10 mouse cellular contexts compared by ENCODE assay signal in genomic region chr7:24850162-24850561, GRCm38 (mm10). TPM values are rescaled to one million over a fixed set of nuclear protein-coding genes. Genes with fewer than 3 reads are reported as not detected.
DNase-seq lines count a peak whose midpoint lies in the region; ATAC-seq lines count a peak whose summit lies in the region.
"Had no signal": no experiment of that assay in that cellular context is flagged by ENCODE, and none has a peak within 500 bp of the region (broad histone marks: within the 10 kb centered on the region; RNA-seq: fewer than 3 reads in every experiment).

No protein-coding gene starts in this region.

- no peaks in the 10 kb centered on the region for H3K36me3 ChIP-seq in forebrain, embryonic 12.5 days (replicated peaks)
- H3K36me3 ChIP-seq in forebrain, embryonic 16.5 days (ENCODE audit: control insufficient read depth, insufficient read depth), result no peaks in the 10 kb centered on the region
- H3K36me3 ChIP-seq: embryonic facial prominence, embryonic 12.5 days had no signal

- H3K27ac ChIP-seq in forebrain, embryonic 12.5 days, result 0 out of 2 replicates have a peak overlapping the region, but pooled peaks have one; percentile 43
- H3K27ac ChIP-seq in forebrain, embryonic 16.5 days (ENCODE audit: low read length), result no peak overlapping the region
- H3K27ac ChIP-seq: embryonic facial prominence, embryonic 12.5 days; layer of hippocampus, adult 2 months had no signal

- H3K4me2 ChIP-seq in forebrain, embryonic 12.5 days, result no peak overlapping the region
- H3K4me2 ChIP-seq in forebrain, embryonic 16.5 days (ENCODE audit: low read length), result no peak overlapping the region
- H3K4me2 ChIP-seq: embryonic facial prominence, embryonic 12.5 days had no signal

- H3K27me3 ChIP-seq in forebrain, embryonic 12.5 days, result no peaks in the 10 kb centered on the region
- no peaks in the 10 kb centered on the region for H3K27me3 ChIP-seq in forebrain, embryonic 16.5 days (replicated peaks; ENCODE audit: control insufficient read depth, insufficient read depth, low read length)
- H3K27me3 ChIP-seq: embryonic facial prominence, embryonic 12.5 days had no signal

- WGBS in forebrain, embryonic 12.5 days, result 30% methylated on average over 5 of the region's 5 CpGs
- 32% methylated on average over 5 of the region's 5 CpGs for WGBS in forebrain, embryonic 16.5 days

- DNase-seq in right cerebral cortex, adult 18-20 months, result peak; percentile 87
- no peak for DNase-seq in right cerebral cortex, postnatal 4 days
- DNase-seq in left cerebral cortex, postnatal 14 days (ENCODE audit: low spot score in 2 of 2), result peak; percentile 62 to 82
- no peak for DNase-seq in adrenal gland, postnatal 25 days
- DNase-seq in cerebellum, adult 9-10 months, result no peak

- H3K4me1 ChIP-seq in forebrain, embryonic 12.5 days, result peaks cover 8% of the 10 kb centered on the region
- peaks cover 4% of the 10 kb centered on the region; the same call in 1 of the 2 replicates for H3K4me1 ChIP-seq in forebrain, embryonic 16.5 days (replicated peaks; ENCODE audit: control insufficient read depth, insufficient read depth, low read length)

- H3K9ac ChIP-seq in forebrain, embryonic 12.5 days, result no peak overlapping the region
- no peak overlapping the region for H3K9ac ChIP-seq in forebrain, embryonic 16.5 days (replicated peaks; ENCODE audit: low read depth, low read length)
- H3K9ac ChIP-seq: embryonic facial prominence, embryonic 12.5 days had no signal

- no peak overlapping the region for H3K4me3 ChIP-seq in forebrain, embryonic 12.5 days (replicated peaks)
- no peak overlapping the region for H3K4me3 ChIP-seq in forebrain, embryonic 16.5 days (replicated peaks; ENCODE audit: low read length)
- H3K4me3 ChIP-seq: embryonic facial prominence, embryonic 12.5 days; layer of hippocampus, adult 2 months had no signal

- intact Hi-C loops in left cerebral cortex, postnatal 14 days (cut with DNase I), result no loop called here

- no peak for ATAC-seq in forebrain, embryonic 12.5 days (ENCODE audit: low FRiP score)
- no peak for ATAC-seq in forebrain, embryonic 16.5 days
- ATAC-seq in megakaryocyte progenitor cell, adult 5-6 weeks (replicated peaks; ENCODE audit: poor library complexity), result no peak

- no peaks in the 10 kb centered on the region for H3K9me3 ChIP-seq in forebrain, embryonic 12.5 days
- H3K9me3 ChIP-seq in forebrain, embryonic 16.5 days (ENCODE audit: control insufficient read depth, low read length), result no peaks in the 10 kb centered on the region
- H3K9me3 ChIP-seq: embryonic facial prominence, embryonic 12.5 days had no signal

RNA-seq across cellular contexts. Expression of gene Gm9844, which starts 11.9 kb away (rescaled TPM):
- 24.7 and 28.6 TPM in 2 replicates for polyA plus RNA-seq in forebrain, embryonic 12.5 days (2016; fragmentation: Nextera tagmentation; extraction: Ambion mirVana)
- polyA plus RNA-seq in forebrain, embryonic 16.5 days (2015; fragmentation: Nextera tagmentation; extraction: Ambion mirVana), result 23.0 and 28.5 TPM in 2 replicates
- not detected for total RNA-seq in left cerebral cortex, postnatal 14 days (2021)
- 1.2 and 1.5 TPM in 2 replicates for total RNA-seq in megakaryocyte progenitor cell, adult 5-6 weeks (2015)
- 6.0 and 6.6 TPM in 2 replicates for total RNA-seq in megakaryocyte progenitor cell, adult 5-6 weeks (2017)
- total RNA-seq in adrenal gland, postnatal 25 days (2021), result 0.94 TPM in 1 of 2 replicates, not detected in the other

RNA-seq across cellular contexts. Expression of gene Lypd4, which starts 19.6 kb away (rescaled TPM):
- polyA plus RNA-seq in forebrain, embryonic 12.5 days (2016; fragmentation: Nextera tagmentation; extraction: Ambion mirVana), result not detected in 2 replicates
- polyA plus RNA-seq in forebrain, embryonic 16.5 days (2015; fragmentation: Nextera tagmentation; extraction: Ambion mirVana), result not detected in 2 replicates
- not detected for total RNA-seq in left cerebral cortex, postnatal 14 days (2021)
- not detected in 2 replicates for total RNA-seq in megakaryocyte progenitor cell, adult 5-6 weeks (2015)
- total RNA-seq in megakaryocyte progenitor cell, adult 5-6 weeks (2017), result not detected in 2 replicates
- not detected in 2 replicates for total RNA-seq in adrenal gland, postnatal 25 days (2021)
- total RNA-seq: layer of hippocampus, adult 2 months had no signal
- polyA plus RNA-seq: embryonic facial prominence, embryonic 12.5 days had no signal

RNA-seq across cellular contexts. Expression of gene Dmrtc2, which starts 19.7 kb away (rescaled TPM):
- 0.24 TPM in 1 of 2 replicates, not detected in the other for polyA plus RNA-seq in forebrain, embryonic 12.5 days (2016; fragmentation: Nextera tagmentation; extraction: Ambion mirVana)
- not detected in 2 replicates for polyA plus RNA-seq in forebrain, embryonic 16.5 days (2015; fragmentation: Nextera tagmentation; extraction: Ambion mirVana)
- total RNA-seq in left cerebral cortex, postnatal 14 days (2021), result not detected
- total RNA-seq in megakaryocyte progenitor cell, adult 5-6 weeks (2015), result not detected in 2 replicates
- total RNA-seq in megakaryocyte progenitor cell, adult 5-6 weeks (2017), result not detected in 2 replicates
- total RNA-seq in adrenal gland, postnatal 25 days (2021), result not detected in 2 replicates
- total RNA-seq: layer of hippocampus, adult 2 months had no signal
- polyA plus RNA-seq: embryonic facial prominence, embryonic 12.5 days had no signal

RNA-seq across cellular contexts. Expression of gene Rps19, which starts 34.0 kb away (rescaled TPM):
- 1,399 and 1,518 TPM in 2 replicates for polyA plus RNA-seq in forebrain, embryonic 12.5 days (2016; fragmentation: Nextera tagmentation; extraction: Ambion mirVana)
- 1,290 and 1,309 TPM in 2 replicates for polyA plus RNA-seq in forebrain, embryonic 16.5 days (2015; fragmentation: Nextera tagmentation; extraction: Ambion mirVana)
- 100 to 1,000 TPM; 421 to 431 TPM for total RNA-seq in left cerebral cortex, postnatal 14 days (2021)
- 2,965 and 3,011 TPM in 2 replicates for total RNA-seq in megakaryocyte progenitor cell, adult 5-6 weeks (2015)
- 1,012 and 1,228 TPM in 2 replicates for total RNA-seq in megakaryocyte progenitor cell, adult 5-6 weeks (2017)
- total RNA-seq in adrenal gland, postnatal 25 days (2021), result 564 and 876 TPM in 2 replicates

RNA-seq across cellular contexts. Expression of gene Cd79a, which starts 47.0 kb away (rescaled TPM):
- 0.22 TPM in 1 of 2 replicates, not detected in the other for polyA plus RNA-seq in forebrain, embryonic 12.5 days (2016; fragmentation: Nextera tagmentation; extraction: Ambion mirVana)
- 0.16 and 0.19 TPM in 2 replicates for polyA plus RNA-seq in forebrain, embryonic 16.5 days (2015; fragmentation: Nextera tagmentation; extraction: Ambion mirVana)
- under 1 TPM in 1 of 2 experiments, not detected in 1; 0.55 TPM for total RNA-seq in left cerebral cortex, postnatal 14 days (2021)
- 0.34 and 0.35 TPM in 2 replicates for total RNA-seq in megakaryocyte progenitor cell, adult 5-6 weeks (2015)
- total RNA-seq in megakaryocyte progenitor cell, adult 5-6 weeks (2017), result 0.08 and 0.78 TPM in 2 replicates
- total RNA-seq in adrenal gland, postnatal 25 days (2021), result 0.91 and 1.0 TPM in 2 replicates
- total RNA-seq: layer of hippocampus, adult 2 months had no signal

Comparison
In these comparisons a context has a peak if more than half of its experiments do, and no peak if none do; other contexts are left out.
1. DNase-seq: peak in right cerebral cortex, adult 18-20 months (single experiment) and left cerebral cortex, postnatal 14 days (2 of 2); none in right cerebral cortex, postnatal 4 days (single experiment), adrenal gland, postnatal 25 days (single experiment) and cerebellum, adult 9-10 months (single experiment).